Mouse (Mus musculus) liver, embryonic 16.5 days (tissue): ENCODE data around the gene Egr4. TPM values are rescaled to one million over a fixed set of nuclear protein-coding genes. Genes with fewer than 3 reads are reported as not detected.

ENCODE experiments used
- ATAC-seq: fragments of 200-750 bp; cut with Nextera tagmentation; 2 replicates; pipeline ENCODE4 v1.8.0; 2017; ENCODE audit warnings: low read depth, mild to moderate bottlenecking, moderate number of reproducible peaks, moderate library complexity
- H3K27ac ChIP-seq: fragments of 300-500 bp; sonication (generic); 2 replicates; pipeline ENCODE4 v1.5.1; 2014; ENCODE audit warnings: mild to moderate bottlenecking, low read length
- H3K27me3 ChIP-seq: fragments of 300-500 bp; sonication (generic); 2 replicates; pipeline ENCODE4 v1.6.1; 2014; ENCODE audit warnings: low read depth, low read length, mixed read lengths; ENCODE audit not compliant: control insufficient read depth, insufficient read depth
- H3K36me3 ChIP-seq: fragments of 300-500 bp; sonication (generic); 2 replicates; pipeline ENCODE4 v1.6.1; 2014; ENCODE audit warnings: mild to moderate bottlenecking; ENCODE audit not compliant: control insufficient read depth, insufficient read depth
- H3K4me1 ChIP-seq: fragments of 300-500 bp; sonication (generic); 2 replicates; pipeline ENCODE4 v1.6.1; 2014; ENCODE audit warnings: low read depth, low read length, mixed read lengths; ENCODE audit not compliant: control insufficient read depth
- H3K4me2 ChIP-seq: fragments of 300-500 bp; sonication (generic); 2 replicates; pipeline ENCODE4 v1.6.1; 2014; ENCODE audit warnings: low read depth, low read length, mixed read lengths
- H3K4me3 ChIP-seq: fragments of 300-500 bp; sonication (generic); 2 replicates; pipeline ENCODE4 v1.5.1; 2014; ENCODE audit warnings: low read depth, mild to moderate bottlenecking, low read length
- H3K9ac ChIP-seq: fragments of 300-500 bp; sonication (generic); 2 replicates; pipeline ENCODE4 v1.6.1; 2014; ENCODE audit warnings: low read depth, low read length
- H3K9me3 ChIP-seq: fragments of 300-500 bp; sonication (generic); replicated peaks from 2 replicates; pipeline ENCODE4 v1.6.1; 2016; ENCODE audit warnings: low read length; ENCODE audit not compliant: control insufficient read depth
- WGBS: fragments of 180-500 bp; shearing (Covaris S2); extraction: QIAGEN DNeasy Blood & Tissue Kit; methylation state at CpG from one replicate; pipeline ENCODE4 v1.1.7; 2014; ENCODE audit not compliant: insufficient replicate concordance; 5-methylcytosine and 5-hydroxymethylcytosine counted together
- polyA plus RNA-seq: library from polyadenylated mRNA; unstranded; fragments of >200 nt; fragmentation: Nextera tagmentation; extraction: Ambion mirVana; gene quantifications from 2 replicates; pipeline ENCODE4 v1.2.1, GENCODE M21; 2015

The Egr4 gene
- polyA plus RNA-seq, 1 experiment from 2014 or later = not detected

- H3K27me3 ChIP-seq = no peaks in the 10 kb centered on the region
- no peak overlapping the region for H3K4me3 ChIP-seq
- no peaks in the 10 kb centered on the region for H3K4me1 ChIP-seq
- no peaks in the 10 kb centered on the region for H3K9me3 ChIP-seq
- H3K9ac ChIP-seq = no peak overlapping the region
- H3K27ac ChIP-seq = no peak overlapping the region
- ATAC-seq = no peak
- 65% methylated on average over 5 of the region's 5 CpGs for WGBS
- no peak overlapping the region for H3K4me2 ChIP-seq
- H3K36me3 ChIP-seq = peaks cover 35% of the 10 kb centered on the region
Observed at GRCm38 (mm10) chr6:85469660-85470430, 43.5 kb downstream of the Egr4 start.

- H3K27me3 ChIP-seq = no peaks in the 10 kb centered on the region
- H3K4me2 ChIP-seq = no peak overlapping the region
- no peak overlapping the region for H3K9ac ChIP-seq
- no peaks in the 10 kb centered on the region for H3K4me1 ChIP-seq
- no peak overlapping the region for H3K27ac ChIP-seq
- no peak for ATAC-seq
- H3K9me3 ChIP-seq = no peaks in the 10 kb centered on the region
- peaks cover 72% of the 10 kb centered on the region for H3K36me3 ChIP-seq
- H3K4me3 ChIP-seq = no peak overlapping the region
Observed at GRCm38 (mm10) chr6:85465381-85465780, 48.0 kb downstream of the Egr4 start.

Other genes starting within 250 kb of the Egr4 start
- 1.8 and 2.0 TPM in 2 replicates for gene Sfxn5, start 180.2 kb downstream of the Egr4 start, polyA plus RNA-seq
- 0.85 and 1.0 TPM in 2 replicates for gene Rab11fip5, start 139.0 kb downstream of the Egr4 start, polyA plus RNA-seq
- not detected in 2 replicates for gene Noto, start 89.7 kb downstream of the Egr4 start, polyA plus RNA-seq
- gene Smyd5, start 81.6 kb downstream of the Egr4 start, polyA plus RNA-seq = 18.1 and 18.9 TPM in 2 replicates
- gene Cct7, start 62.1 kb downstream of the Egr4 start, polyA plus RNA-seq = 224 and 249 TPM in 2 replicates
- 23.4 and 23.9 TPM in 2 replicates for gene Pradc1, start 61.6 kb downstream of the Egr4 start, polyA plus RNA-seq
- not detected in 2 replicates for gene Fbxo41, start 10.6 kb downstream of the Egr4 start, polyA plus RNA-seq
- 1.5 TPM in 2 replicates for gene Alms1, start 73.9 kb upstream of the Egr4 start, polyA plus RNA-seq
- not detected in 2 replicates for gene Nat8f7, start 199.6 kb upstream of the Egr4 start, polyA plus RNA-seq